Mouse (Mus musculus) cerebellum, adult 2 months (tissue): ENCODE measurements at regions not wholly inside any gene's neighbourhood (a gene's known extent, or its start where the extent isn't known, plus 50 kb on each side); places are given as distances from the start of the nearest gene placed in this dataset.

Experiments used
- CTCF ChIP-seq: fragments of 200-500 bp; IDR thresholded peaks from 2 replicates; pipeline ENCODE4 v1.5.1; 2011; ENCODE audit warnings: low read depth, mild to moderate bottlenecking, control low read depth, low read length, moderate library complexity, borderline replicate concordance; ENCODE audit not compliant: insufficient read depth
- POLR2A ChIP-seq: fragments of 200-500 bp; IDR thresholded peaks from 2 replicates; pipeline ENCODE4 v1.6.1; 2011; ENCODE audit warnings: low read length, control low read depth, borderline replicate concordance; ENCODE audit not compliant: insufficient read depth

DNA sequence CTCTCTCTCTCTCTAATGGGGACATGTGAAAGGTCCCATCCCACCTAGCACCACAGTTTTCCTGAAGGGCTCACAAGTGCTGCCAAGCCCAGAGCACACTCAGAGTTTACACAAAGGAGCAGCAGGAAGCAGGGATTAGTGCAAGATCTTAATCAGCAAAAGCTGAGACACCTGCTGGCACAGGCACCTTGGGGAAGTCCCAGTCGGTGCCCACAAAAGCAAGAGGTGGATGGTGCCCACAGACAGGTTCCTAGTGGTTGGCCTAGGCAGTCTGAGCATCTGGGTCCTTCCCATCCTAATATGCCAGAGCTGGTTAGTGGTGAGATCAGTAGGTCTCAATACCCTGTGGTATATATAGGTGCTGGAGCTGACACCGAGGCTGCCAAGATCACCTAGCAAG, 54.0 kb upstream of the Shb start:
- TF ChIP-seq CTCF (no peak), POLR2A (no peak)
